ENCODE assay signal across 7 mouse cellular contexts in genomic region chr7:107747954-107748353, GRCm38 (mm10). TPM values are rescaled to one million over a fixed set of nuclear protein-coding genes. Genes with fewer than 3 reads are reported as not detected.
A peak's percentile ranks its signal among the peaks of the same experiment; 100 is the strongest.
DNase-seq lines count a peak whose midpoint lies in the region; ATAC-seq and TF ChIP-seq lines count a peak whose summit lies in the region.

No protein-coding gene starts in this region.

- no peak for TF ChIP-seq POLR2A in bone marrow macrophage, adult 2 months (IDR thresholded peaks at IDR 0.05; ENCODE audit: borderline replicate concordance, low read depth, low read length)
- TF ChIP-seq POLR2A in embryonic fibroblast, embryonic 13.5 days (IDR thresholded peaks at IDR 0.05; ENCODE audit: low read depth, low read length) = no peak

- ATAC-seq in kidney, postnatal 0 days (replicated peaks; ENCODE audit: low FRiP score, low read depth) = no peak; the same call in 1 of the 2 replicates
- peak; percentile 54 for ATAC-seq in lung, postnatal 0 days

- H3K9ac ChIP-seq in kidney, postnatal 0 days (ENCODE audit: low read depth, low read length) = no peak overlapping the region
- no peak overlapping the region for H3K9ac ChIP-seq in lung, postnatal 0 days (replicated peaks; ENCODE audit: low read depth)

- no peaks in the 10 kb centered on the region for H3K27me3 ChIP-seq in kidney, postnatal 0 days (ENCODE audit: insufficient read depth, low read length)
- no peaks in the 10 kb centered on the region for H3K27me3 ChIP-seq in lung, postnatal 0 days (replicated peaks; ENCODE audit: insufficient read depth, low read length)

- no peak overlapping the region for H3K4me2 ChIP-seq in kidney, postnatal 0 days (ENCODE audit: low read length)
- no peak overlapping the region for H3K4me2 ChIP-seq in lung, postnatal 0 days (replicated peaks; ENCODE audit: low read depth, low read length)

- H3K4me3 ChIP-seq in bone marrow macrophage, adult 2 months (ENCODE audit: insufficient read depth, low read length) = no peak overlapping the region
- H3K4me3 ChIP-seq in embryonic fibroblast, embryonic 13.5 days (ENCODE audit: insufficient read depth, low read length) = no peak overlapping the region
- H3K4me3 ChIP-seq in kidney, postnatal 0 days (replicated peaks; ENCODE audit: low read depth, low read length) = no peak overlapping the region
- no peak overlapping the region for H3K4me3 ChIP-seq in lung, postnatal 0 days (ENCODE audit: low read depth, low read length)

- no peak for TF ChIP-seq EP300 in lung, postnatal 0 days (IDR thresholded peaks at IDR 0.05)

- TF ChIP-seq CTCF in bone marrow macrophage, adult 2 months (IDR thresholded peaks at IDR 0.05; ENCODE audit: low read depth, low read length) = peak; percentile 56; the same call in 1 of the 2 replicates
- TF ChIP-seq CTCF in embryonic fibroblast, embryonic 13.5 days (IDR thresholded peaks at IDR 0.05; ENCODE audit: borderline replicate concordance, insufficient read depth, low read length) = peak; percentile 45; the same call in 1 of the 2 replicates
- TF ChIP-seq CTCF in kidney, postnatal 0 days (IDR thresholded peaks at IDR 0.05; ENCODE audit: low read depth) = peak; percentile 88
- peak; percentile 84 for TF ChIP-seq CTCF in lung, postnatal 0 days (IDR thresholded peaks at IDR 0.05)

- 9% methylated on average over 2 of the region's 2 CpGs for WGBS in kidney, postnatal 0 days
- WGBS in lung, postnatal 0 days = 9% methylated on average over 2 of the region's 2 CpGs

- no peaks in the 10 kb centered on the region for H3K9me3 ChIP-seq in kidney, postnatal 0 days (replicated peaks; ENCODE audit: low read length)
- no peaks in the 10 kb centered on the region for H3K9me3 ChIP-seq in lung, postnatal 0 days (ENCODE audit: low read length)

- H3K27ac ChIP-seq in bone marrow macrophage, adult 2 months (ENCODE audit: insufficient read depth, low read depth, low read length) = no peak overlapping the region
- no peak overlapping the region for H3K27ac ChIP-seq in embryonic fibroblast, embryonic 13.5 days (ENCODE audit: insufficient read depth, low read length)
- no peak overlapping the region for H3K27ac ChIP-seq in kidney, postnatal 0 days
- no peak overlapping the region for H3K27ac ChIP-seq in lung, postnatal 0 days (ENCODE audit: low read length)

- H3K4me1 ChIP-seq in bone marrow macrophage, adult 2 months (ENCODE audit: control insufficient read depth, insufficient read depth, low read length) = peaks cover 6% of the 10 kb centered on the region
- H3K4me1 ChIP-seq in embryonic fibroblast, embryonic 13.5 days (ENCODE audit: control insufficient read depth, insufficient read depth, low read length) = no peaks in the 10 kb centered on the region
- H3K4me1 ChIP-seq in kidney, postnatal 0 days (replicated peaks; ENCODE audit: insufficient read depth, low read length) = no peaks in the 10 kb centered on the region
- no peaks in the 10 kb centered on the region for H3K4me1 ChIP-seq in lung, postnatal 0 days (ENCODE audit: insufficient read depth, low read depth, low read length)

- 0 out of 2 replicates have a peak, but pooled peaks cover 3% of the 10 kb centered on the region for H3K36me3 ChIP-seq in kidney, postnatal 0 days (ENCODE audit: insufficient read depth, low read length)
- peaks cover 2% of the 10 kb centered on the region; the same call in 1 of the 2 replicates for H3K36me3 ChIP-seq in lung, postnatal 0 days (ENCODE audit: insufficient read depth, low read length)

- DNase-seq in 416B (ENCODE audit: low read depth) = peak; percentile 55
- DNase-seq in CD4-positive helper T cell, adult 2 months (ENCODE audit: low read depth, low spot score) = peak; percentile 58
- peak; percentile 77 for DNase-seq in kidney, postnatal 0 days (ENCODE audit: low spot score)
- DNase-seq in lung, postnatal 0 days (ENCODE audit: low spot score) = peak; percentile 67
- peak; percentile 24 for DNase-seq in right cerebral cortex, postnatal 25 days

RNA-seq across cellular contexts. Expression of gene Cyb5r2, which starts 9.9 kb away (rescaled TPM):
- polyA plus RNA-seq in bone marrow macrophage, adult 2 months (2012; ENCODE audit: insufficient read depth, insufficient read length, missing spikeins) = not detected in 2 replicates
- polyA plus RNA-seq in embryonic fibroblast, embryonic 13.5 days (2011; ENCODE audit: insufficient read length, low read depth, missing spikeins) = 1.8 and 3.3 TPM in 2 replicates
- polyA plus RNA-seq in kidney, postnatal 0 days (2015; fragmentation: Nextera tagmentation; extraction: Ambion mirVana) = 0.21 and 0.22 TPM in 2 replicates
- 0.07 and 0.12 TPM in 2 replicates for polyA plus RNA-seq in lung, postnatal 0 days (2015; fragmentation: Nextera tagmentation; extraction: Ambion mirVana)

RNA-seq across cellular contexts. Expression of gene Ovch2, which starts 53.1 kb away (rescaled TPM):
- not detected in 2 replicates for polyA plus RNA-seq in bone marrow macrophage, adult 2 months (2012; ENCODE audit: insufficient read depth, insufficient read length, missing spikeins)
- not detected in 2 replicates for polyA plus RNA-seq in embryonic fibroblast, embryonic 13.5 days (2011; ENCODE audit: insufficient read length, low read depth, missing spikeins)
- polyA plus RNA-seq in kidney, postnatal 0 days (2015; fragmentation: Nextera tagmentation; extraction: Ambion mirVana) = not detected in 2 replicates
- not detected in 2 replicates for polyA plus RNA-seq in lung, postnatal 0 days (2015; fragmentation: Nextera tagmentation; extraction: Ambion mirVana)

Comparison
In these comparisons a context has a peak if more than half of its experiments do, and no peak if none do; other contexts are left out.
1. DNase-seq: peak in every context shown above with its lines; median percentile 77 in kidney, postnatal 0 days; 67 in lung, postnatal 0 days; 58 in CD4-positive helper T cell, adult 2 months; 55 in 416B; 24 in right cerebral cortex, postnatal 25 days.